Mouse (Mus musculus) kidney, adult 8-10 months (tissue): ENCODE measurements at regions not wholly inside any gene's neighbourhood (a gene's known extent, or its start where the extent isn't known, plus 50 kb on each side); places are given as distances from the start of the nearest gene placed in this dataset.
A peak's percentile ranks its signal among the peaks of the same experiment; 100 is the strongest.

Experiments used
- DNase-seq, 2 experiments: peaks; one replicate each; pipeline ENCODE4 v3.0.0; 2022

DNA sequence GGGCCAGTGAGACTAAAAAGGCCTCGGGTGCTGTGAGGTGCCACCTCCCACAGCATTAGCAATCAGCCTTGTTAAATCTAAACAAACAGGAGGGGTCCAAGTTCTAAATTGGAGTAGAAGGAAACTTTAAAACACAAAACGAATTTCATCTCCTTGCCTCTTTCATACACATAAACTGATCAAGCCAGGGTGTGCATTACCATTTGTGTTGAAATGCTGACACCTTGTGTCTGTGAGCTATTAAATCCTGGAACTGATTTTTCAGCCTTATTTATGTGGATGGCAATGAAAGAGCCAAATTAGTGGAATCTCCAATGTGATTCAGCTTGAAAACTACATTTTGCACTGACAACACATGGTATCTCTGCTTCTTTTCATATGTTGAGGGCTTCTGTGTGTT, 114.8 kb downstream of the Pcsk1 start:
- no peak for DNase-seq

DNA sequence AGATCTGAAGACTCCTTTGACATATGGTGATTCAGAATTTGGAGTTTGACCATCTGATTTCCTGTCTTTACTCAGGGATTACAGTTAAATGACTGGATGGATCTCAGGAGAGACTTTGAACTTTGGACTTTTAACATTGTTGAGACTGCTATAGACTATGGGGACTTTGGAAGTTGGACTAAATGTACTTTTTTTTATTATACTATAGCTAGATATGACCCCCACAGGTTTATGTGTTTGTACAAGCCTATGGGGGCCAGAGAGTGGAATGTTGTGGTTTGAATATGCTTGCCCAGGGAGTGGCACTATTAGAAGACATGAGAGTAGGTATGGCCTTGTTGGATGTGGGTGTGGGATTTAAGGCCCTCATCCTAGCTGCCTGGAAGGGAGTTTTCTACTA, 134.3 kb downstream of the Pcsk1 start:
- DNase-seq = no peak

DNA sequence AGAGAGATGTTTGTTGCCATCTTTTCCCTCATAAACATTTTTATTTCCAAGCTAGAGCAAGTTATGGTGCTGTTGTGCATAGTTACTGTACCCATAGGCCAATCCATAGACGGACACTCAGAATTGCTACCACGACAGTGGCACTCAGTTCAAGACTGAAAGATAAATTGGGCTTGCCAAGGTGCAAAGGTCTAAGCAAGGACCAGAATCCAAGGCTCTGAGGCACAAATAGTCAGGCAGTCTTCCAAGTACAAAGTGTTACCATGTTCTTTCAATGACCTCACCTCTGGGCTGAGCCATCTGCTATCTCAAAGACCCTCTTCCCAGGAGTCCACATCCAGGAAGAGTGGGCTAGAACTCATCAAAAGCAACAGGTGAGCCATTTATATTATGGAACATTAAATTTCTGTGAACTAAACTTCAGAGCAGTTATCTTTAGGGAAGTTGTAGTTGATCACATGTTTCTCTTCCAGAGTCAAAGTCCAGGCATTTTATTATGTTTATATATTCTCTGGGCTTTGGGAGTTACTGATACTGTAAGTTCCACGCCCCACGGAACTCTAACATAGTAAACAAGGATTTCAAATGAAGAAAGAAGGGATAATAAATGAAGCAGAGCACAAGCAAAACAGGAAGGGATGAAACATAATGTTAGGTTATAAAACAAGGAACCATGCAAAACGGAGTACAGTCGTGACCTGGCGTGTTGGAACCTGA, 136.1 kb downstream of the Pcsk1 start:
- DNase-seq = peak; percentile 66 to 71

DNA sequence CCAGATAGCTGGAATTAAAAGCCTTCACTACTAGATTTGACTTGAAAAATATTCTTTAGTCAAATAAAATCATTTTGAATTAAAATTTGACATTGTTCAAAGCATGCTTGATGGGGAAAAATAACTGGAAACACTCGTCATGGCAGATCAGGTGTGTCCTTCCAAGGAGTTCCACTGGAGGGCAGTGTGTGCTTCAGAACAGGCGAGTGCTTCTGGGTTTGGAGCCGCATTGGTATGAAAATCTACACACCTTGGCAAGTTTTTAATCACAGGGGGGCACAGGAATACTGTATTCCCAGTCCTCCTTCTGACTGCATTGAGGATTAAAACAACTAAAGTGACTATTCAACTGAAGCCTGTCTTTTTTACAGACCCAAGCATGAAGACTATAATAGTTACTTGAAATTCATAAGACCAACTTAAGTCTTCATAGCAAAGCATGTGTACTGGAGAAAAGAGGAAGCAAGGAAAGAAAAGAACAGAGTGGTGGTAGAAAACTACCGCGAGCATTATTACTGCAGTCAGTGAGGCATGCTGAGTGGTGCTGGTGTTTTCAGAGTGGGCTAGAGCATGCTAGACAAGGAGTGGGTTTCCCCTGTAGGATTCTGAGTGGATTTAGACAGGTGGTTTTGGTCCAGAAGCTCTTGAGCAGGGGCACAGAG, 138.1 kb downstream of the Pcsk1 start:
- peak; percentile 9 to 69 for DNase-seq

DNA sequence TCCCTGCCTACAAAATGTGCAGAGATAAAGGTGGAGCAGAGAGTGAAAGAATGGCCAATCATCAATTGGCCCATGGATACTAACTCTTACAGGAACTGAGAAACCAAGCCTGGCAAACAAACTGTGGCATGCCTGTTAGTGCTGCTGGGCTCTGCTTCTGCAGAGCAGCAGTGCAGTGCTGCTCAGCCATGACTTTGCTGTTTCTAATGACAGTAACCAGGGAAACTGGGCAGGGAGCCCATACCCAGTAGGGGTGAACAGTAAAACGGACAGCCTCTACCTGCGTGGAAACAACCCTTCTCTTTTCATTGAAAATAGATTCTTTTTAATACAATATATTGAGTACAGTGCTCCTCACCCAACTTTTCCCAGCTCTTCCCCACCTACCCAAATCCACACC, 146.8 kb downstream of the Pcsk1 start:
- peak; percentile 18 to 36 for DNase-seq
